Mouse (Mus musculus) heart, embryonic 16.5 days (tissue): Measurements from ENCODE around the gene Npy2r. TPM values are rescaled to one million over a fixed set of nuclear protein-coding genes. Genes with fewer than 3 reads are reported as not detected.

Experiments used
- ATAC-seq: fragments of 200-750 bp; cut with Nextera tagmentation; replicated peaks from 2 replicates; pipeline ENCODE4 v1.8.0; 2017; ENCODE audit warnings: moderate number of reproducible peaks; ENCODE audit not compliant: insufficient read depth, low FRiP score; ENCODE audit errors: extremely low read depth
- H3K27ac ChIP-seq: fragments of 300-500 bp; sonication (generic); 2 replicates; pipeline ENCODE4 v1.5.1; 2014; ENCODE audit warnings: mild to moderate bottlenecking, low read length, control low read depth, moderate library complexity
- H3K27me3 ChIP-seq: fragments of 300-500 bp; sonication (generic); 2 replicates; pipeline ENCODE4 v1.6.1; 2014; ENCODE audit warnings: low read length, mixed read lengths; ENCODE audit not compliant: control insufficient read depth, insufficient read depth
- H3K36me3 ChIP-seq: fragments of 300-500 bp; sonication (generic); 2 replicates; pipeline ENCODE4 v1.6.1; 2014; ENCODE audit not compliant: control insufficient read depth, insufficient read depth
- H3K4me1 ChIP-seq: fragments of 300-500 bp; sonication (generic); 2 replicates; pipeline ENCODE4 v1.6.1; 2014; ENCODE audit warnings: low read length, mixed read lengths; ENCODE audit not compliant: control insufficient read depth, insufficient read depth
- H3K4me2 ChIP-seq: fragments of 300-500 bp; sonication (generic); 2 replicates; pipeline ENCODE4 v1.6.1; 2014; ENCODE audit warnings: low read depth, mild to moderate bottlenecking, control low read depth, low read length
- H3K4me3 ChIP-seq: fragments of 300-500 bp; sonication (generic); 2 replicates; pipeline ENCODE4 v1.5.1; 2014; ENCODE audit warnings: mild to moderate bottlenecking, control low read depth, low read length
- H3K9ac ChIP-seq: fragments of 300-500 bp; sonication (generic); 2 replicates; pipeline ENCODE4 v1.6.1; 2014; ENCODE audit warnings: low read length, control low read depth
- H3K9me3 ChIP-seq: fragments of 300-500 bp; sonication (generic); replicated peaks from 2 replicates; pipeline ENCODE4 v1.6.1; 2016; ENCODE audit warnings: low read length; ENCODE audit not compliant: control insufficient read depth
- WGBS: fragments of 180-500 bp; shearing (Covaris S2); extraction: QIAGEN DNeasy Blood & Tissue Kit; methylation state at CpG from one replicate; pipeline ENCODE4 v1.1.7; 2014; 5-methylcytosine and 5-hydroxymethylcytosine counted together
- polyA plus RNA-seq: library from polyadenylated mRNA; unstranded; fragments of >200 nt; fragmentation: Nextera tagmentation; extraction: Ambion mirVana; gene quantifications from 2 replicates; pipeline ENCODE4 v1.2.1, GENCODE M21; 2015

Gene Npy2r
- polyA plus RNA-seq: 0.08 and 0.14 TPM in 2 replicates

GRCm38 (mm10) chr3:82547908-82548721, at the start of gene Npy2r:
Gene Npy2r (minus strand): TSS chr3:82548084.
- WGBS: under 1% methylated on average over 32 of the region's 32 CpGs
- no peak; the same call in 1 of the 2 replicates for ATAC-seq

GRCm38 (mm10) chr3:82557786-82558185, 9.9 kb upstream of the Npy2r start:
- WGBS: 63% methylated on average over 3 of the region's 3 CpGs
- H3K4me1 ChIP-seq: no peaks in the 10 kb centered on the region
- H3K27me3 ChIP-seq: no peaks in the 10 kb centered on the region
- no peak overlapping the region for H3K9ac ChIP-seq
- H3K9me3 ChIP-seq: no peaks in the 10 kb centered on the region
- ATAC-seq: no peak
- H3K4me2 ChIP-seq: no peak overlapping the region
- H3K27ac ChIP-seq: no peak overlapping the region
- H3K4me3 ChIP-seq: no peak overlapping the region
- no peaks in the 10 kb centered on the region for H3K36me3 ChIP-seq

More at GRCm38 (mm10) chr3:82547908-82548721, at the start of gene Npy2r:
- no peak within 1 kb of the TSS for H3K27ac ChIP-seq
- H3K4me1 ChIP-seq: no peaks in the 10 kb centered on the region
- peak within 1 kb of the TSS; percentile 62 for H3K9ac ChIP-seq
- H3K4me3 ChIP-seq: peak within 1 kb of the TSS; percentile 57
- H3K4me2 ChIP-seq: peak within 1 kb of the TSS; percentile 91
- H3K27me3 ChIP-seq: 0 out of 2 replicates have a peak, but pooled peaks cover 4% of the 10 kb centered on the region
- no peaks in the 10 kb centered on the region for H3K36me3 ChIP-seq
- no peaks in the 10 kb centered on the region for H3K9me3 ChIP-seq

GRCm38 (mm10) chr3:82556311-82556828, 8.5 kb upstream of the Npy2r start:
- Histone ChIP-seq H3K27ac (no peak overlapping the region), H3K27me3 (no peaks in the 10 kb centered on the region), H3K9me3 (no peaks in the 10 kb centered on the region), H3K4me3 (no peak overlapping the region), H3K9ac (no peak overlapping the region), H3K36me3 (no peaks in the 10 kb centered on the region), H3K4me2 (no peak overlapping the region), H3K4me1 (no peaks in the 10 kb centered on the region)
- no peak for ATAC-seq
- 80% methylated on average over 2 of the region's 2 CpGs for WGBS

GRCm38 (mm10) chr3:82549932-82550331, 2.0 kb upstream of the Npy2r start:
- no peaks in the 10 kb centered on the region for H3K4me1 ChIP-seq
- H3K4me3 ChIP-seq: no peak overlapping the region
- H3K27ac ChIP-seq: no peak overlapping the region
- no peaks in the 10 kb centered on the region for H3K9me3 ChIP-seq
- no peaks in the 10 kb centered on the region for H3K36me3 ChIP-seq
- no peak for ATAC-seq
- H3K4me2 ChIP-seq: no peak overlapping the region
- 0 out of 2 replicates have a peak, but pooled peaks cover 4% of the 10 kb centered on the region for H3K27me3 ChIP-seq
- 85% methylated on average over 5 of the region's 5 CpGs for WGBS
- H3K9ac ChIP-seq: no peak overlapping the region

- Histone ChIP-seq H3K9me3 (no peaks in the 10 kb centered on the region), H3K27ac (no peak overlapping the region), H3K9ac (no peak overlapping the region; the same call in 1 of the 2 replicates), H3K36me3 (no peaks in the 10 kb centered on the region), H3K4me3 (peak overlapping the region; percentile 57), H3K27me3 (0 out of 2 replicates have a peak, but pooled peaks cover 4% of the 10 kb centered on the region), H3K4me2 (peak overlapping the region; percentile 91), H3K4me1 (no peaks in the 10 kb centered on the region)
- no peak for ATAC-seq
- WGBS: 4% methylated on average over 9 of the region's 9 CpGs
These were observed 869 bp upstream of the Npy2r start for GRCm38 (mm10) chr3:82548753-82549152.

GRCm38 (mm10) chr3:82541449-82541848, 6.4 kb downstream of the Npy2r start:
- no peak overlapping the region for H3K9ac ChIP-seq
- H3K36me3 ChIP-seq: no peaks in the 10 kb centered on the region
- H3K27ac ChIP-seq: no peak overlapping the region
- no peaks in the 10 kb centered on the region for H3K27me3 ChIP-seq
- no peak for ATAC-seq
- H3K9me3 ChIP-seq: no peaks in the 10 kb centered on the region
- H3K4me2 ChIP-seq: no peak overlapping the region
- WGBS: 78% methylated on average over 2 of the region's 2 CpGs
- H3K4me1 ChIP-seq: no peaks in the 10 kb centered on the region
- H3K4me3 ChIP-seq: no peak overlapping the region

GRCm38 (mm10) chr3:82539951-82540350, 7.9 kb downstream of the Npy2r start:
- Histone ChIP-seq H3K4me1 (no peaks in the 10 kb centered on the region), H3K9me3 (no peaks in the 10 kb centered on the region), H3K27ac (no peak overlapping the region), H3K4me2 (no peak overlapping the region), H3K36me3 (no peaks in the 10 kb centered on the region), H3K9ac (no peak overlapping the region), H3K4me3 (no peak overlapping the region), H3K27me3 (no peaks in the 10 kb centered on the region)
- ATAC-seq: no peak
- 59% methylated on average over 5 of the region's 5 CpGs for WGBS

- Histone ChIP-seq H3K4me1 (no peaks in the 10 kb centered on the region), H3K27me3 (no peaks in the 10 kb centered on the region), H3K9me3 (no peaks in the 10 kb centered on the region), H3K9ac (no peak overlapping the region), H3K27ac (no peak overlapping the region), H3K4me2 (no peak overlapping the region), H3K4me3 (no peak overlapping the region), H3K36me3 (no peaks in the 10 kb centered on the region)
- WGBS: 86% methylated on average over 1 of the region's 1 CpGs
- no peak for ATAC-seq
These were observed 23.1 kb downstream of the Npy2r start for GRCm38 (mm10) chr3:82524792-82525191.

GRCm38 (mm10) chr3:82498006-82498405, 49.9 kb downstream of the Npy2r start:
- H3K4me3 ChIP-seq: no peak overlapping the region
- no peaks in the 10 kb centered on the region for H3K36me3 ChIP-seq
- 66% methylated on average over 4 of the region's 4 CpGs for WGBS
- H3K9ac ChIP-seq: no peak overlapping the region
- no peak for ATAC-seq
- H3K4me1 ChIP-seq: no peaks in the 10 kb centered on the region
- H3K9me3 ChIP-seq: no peaks in the 10 kb centered on the region
- no peak overlapping the region for H3K27ac ChIP-seq
- no peak overlapping the region for H3K4me2 ChIP-seq
- H3K27me3 ChIP-seq: no peaks in the 10 kb centered on the region
